Mouse (Mus musculus): ENCODE measurements around the gene Tpt1. TPM values are rescaled to one million over a fixed set of nuclear protein-coding genes. Genes with fewer than 3 reads are reported as not detected.
"Not testable (repeated sequence)": the region's sequence is repeated elsewhere in the genome, so short reads cannot be mapped to it uniquely, and the experiment has no call there.

The Tpt1 gene
- polyA plus RNA-seq, 1 experiment from 2014 or later: 849 TPM

- Histone ChIP-seq H3K9ac (peak overlapping the region; percentile 65), H3K4me2 (peak overlapping the region; percentile 38), H3K9me3 (peaks cover 9% of the 10 kb centered on the region; the same call in 1 of the 2 replicates), H3K27me3 (replicated peaks) (no peaks in the 10 kb centered on the region), H3K27ac (replicated peaks) (peak overlapping the region; percentile 96), H3K4me3 (no peak overlapping the region), H3K4me1 (peaks cover 24% of the 10 kb centered on the region), H3K36me3 (no peaks in the 10 kb centered on the region)
- ATAC-seq (ENCODE audit: extremely low read depth, insufficient number of reproducible peaks, low FRiP score, low TSS enrichment): peak; percentile 85
- 25% methylated on average over 7 of the region's 7 CpGs for WGBS
Observed at GRCm38 (mm10) chr14:75863549-75864409, 18.9 kb downstream of the Tpt1 start.

DNA sequence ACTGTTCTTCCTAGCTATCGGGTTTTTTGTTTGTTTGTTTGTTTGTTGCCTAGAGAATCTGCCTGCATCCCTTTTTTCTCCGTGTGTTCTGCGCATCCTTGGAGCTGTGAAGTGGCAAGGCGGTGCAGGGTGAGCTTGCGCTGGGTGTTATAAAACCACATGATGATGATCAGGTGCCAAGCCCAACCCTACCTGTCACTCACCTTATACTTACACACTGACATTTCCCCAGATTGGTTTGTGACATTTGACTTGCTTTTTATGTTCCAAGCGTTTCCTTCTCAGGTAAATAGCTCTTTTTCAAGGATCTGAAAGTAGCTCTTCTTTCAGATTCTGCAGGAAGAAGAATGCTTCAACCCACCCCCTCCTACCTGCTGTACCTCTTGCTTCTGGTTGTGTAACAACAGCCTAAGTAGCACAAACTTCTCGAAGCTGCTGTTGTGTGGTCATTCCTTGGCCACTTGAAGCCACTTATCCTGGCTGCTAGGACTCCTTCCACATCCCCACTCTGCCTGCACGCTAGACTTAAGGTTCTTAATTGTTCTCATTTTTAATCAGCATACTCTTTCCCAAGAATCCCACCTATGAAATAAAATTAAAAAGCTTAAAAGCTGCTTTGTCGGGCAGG is 21.9 kb downstream of the Tpt1 start:
- no peak overlapping the region for H3K4me3 ChIP-seq
- H3K36me3 ChIP-seq: no peaks in the 10 kb centered on the region
- peaks cover 9% of the 10 kb centered on the region; the same call in 1 of the 2 replicates for H3K9me3 ChIP-seq
- 79% methylated on average over 9 of the region's 9 CpGs for WGBS
- H3K4me1 ChIP-seq: peaks cover 28% of the 10 kb centered on the region
- no peak overlapping the region; the same call in 1 of the 2 replicates for H3K9ac ChIP-seq
- H3K4me2 ChIP-seq: no peak overlapping the region
- no peak for ATAC-seq (ENCODE audit: extremely low read depth, insufficient number of reproducible peaks, low FRiP score, low TSS enrichment)
- no peaks in the 10 kb centered on the region for H3K27me3 ChIP-seq (replicated peaks)
- no peak overlapping the region for H3K27ac ChIP-seq (replicated peaks)

- not testable (repeated sequence) for H3K27ac ChIP-seq (replicated peaks); H3K36me3 ChIP-seq; H3K9ac ChIP-seq; H3K9me3 ChIP-seq; H3K4me2 ChIP-seq; H3K27me3 ChIP-seq (replicated peaks); ATAC-seq (ENCODE audit: extremely low read depth, insufficient number of reproducible peaks, low FRiP score, low TSS enrichment); H3K4me3 ChIP-seq
- peaks cover 24% of the 10 kb centered on the region for H3K4me1 ChIP-seq
- 81% methylated on average over 3 of the region's 3 CpGs for WGBS
Observed at GRCm38 (mm10) chr14:75868028-75868427, 23.1 kb downstream of the Tpt1 start.

DNA sequence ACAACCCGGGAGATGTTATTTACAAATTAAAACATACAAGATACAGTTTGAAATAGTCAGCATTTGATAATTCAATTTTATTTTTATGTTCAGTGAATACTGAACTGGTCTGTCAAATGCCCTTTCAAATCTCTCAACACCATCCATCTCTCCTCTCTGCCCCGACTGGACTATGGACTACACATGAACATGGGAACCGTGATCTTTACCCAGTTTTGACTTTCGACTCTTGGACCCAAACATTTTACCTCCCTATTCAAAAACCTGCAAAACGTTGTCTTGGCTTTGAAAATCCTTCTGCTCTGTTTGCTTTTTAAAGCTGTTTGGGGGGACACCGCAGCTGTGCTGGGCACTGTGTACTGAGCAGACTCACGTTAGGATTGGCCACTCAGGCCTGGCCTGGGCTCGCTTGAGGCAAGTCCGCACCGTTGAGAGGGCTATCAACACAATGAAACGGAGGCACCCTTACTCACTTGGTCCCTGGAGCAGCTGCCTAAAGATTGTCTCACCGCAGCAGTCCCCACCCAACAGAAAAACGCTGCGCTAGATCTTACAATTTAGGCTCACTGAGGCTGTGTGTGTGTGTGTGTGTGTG is 25.0 kb downstream of the Tpt1 start:
- no peaks in the 10 kb centered on the region for H3K9me3 ChIP-seq
- no peak for ATAC-seq (ENCODE audit: extremely low read depth, insufficient number of reproducible peaks, low FRiP score, low TSS enrichment)
- no peak overlapping the region for H3K4me2 ChIP-seq
- H3K4me3 ChIP-seq: no peak overlapping the region
- H3K27me3 ChIP-seq (replicated peaks): no peaks in the 10 kb centered on the region
- H3K4me1 ChIP-seq: peaks cover 7% of the 10 kb centered on the region; the same call in 1 of the 2 replicates
- no peak overlapping the region for H3K27ac ChIP-seq (replicated peaks)
- no peaks in the 10 kb centered on the region for H3K36me3 ChIP-seq
- WGBS: 74% methylated on average over 14 of the region's 14 CpGs
- H3K9ac ChIP-seq: 0 out of 2 replicates have a peak overlapping the region, but pooled peaks have one; percentile 52

- no peaks in the 10 kb centered on the region for H3K9me3 ChIP-seq
Observed at GRCm38 (mm10) chr14:75870631-75871030, 25.7 kb downstream of the Tpt1 start.

DNA sequence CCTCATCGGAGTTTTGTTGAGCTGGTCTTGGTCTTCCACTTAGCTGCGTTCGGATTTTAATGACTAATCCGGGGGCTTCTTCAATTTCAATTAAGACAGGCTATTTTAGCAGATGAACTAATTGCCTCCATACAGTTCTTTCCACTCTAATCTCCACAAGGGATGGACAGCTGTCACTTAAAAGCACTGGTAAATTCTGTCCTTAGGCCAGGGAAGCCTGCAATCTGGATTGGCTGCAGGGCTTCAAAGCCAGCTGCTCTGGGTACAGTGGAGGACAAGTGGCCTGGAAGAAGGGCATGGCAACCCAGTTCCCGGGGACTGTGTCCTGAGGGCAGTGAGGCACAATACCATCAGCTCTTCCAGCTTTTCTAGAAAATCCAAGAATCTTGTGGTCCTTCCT is 26.2 kb downstream of the Tpt1 start:
- no peak for ATAC-seq (ENCODE audit: extremely low read depth, insufficient number of reproducible peaks, low FRiP score, low TSS enrichment)
- H3K36me3 ChIP-seq: no peaks in the 10 kb centered on the region
- H3K4me3 ChIP-seq: no peak overlapping the region
- 30% methylated on average over 2 of the region's 5 CpGs for WGBS
- 0 out of 2 replicates have a peak overlapping the region, but pooled peaks have one; percentile 19 for H3K9ac ChIP-seq
- no peak overlapping the region for H3K27ac ChIP-seq (replicated peaks)
- H3K27me3 ChIP-seq (replicated peaks): no peaks in the 10 kb centered on the region
- no peaks in the 10 kb centered on the region for H3K9me3 ChIP-seq
- H3K4me1 ChIP-seq: peaks cover 5% of the 10 kb centered on the region; the same call in 1 of the 2 replicates
- peak overlapping the region; percentile 41 for H3K4me2 ChIP-seq

More at GRCm38 (mm10) chr14:75870631-75871030, 25.7 kb downstream of the Tpt1 start:
- Histone ChIP-seq H3K36me3 (no peaks in the 10 kb centered on the region), H3K27ac (replicated peaks) (no peak overlapping the region), H3K9ac (peak overlapping the region; percentile 33; the same call in 1 of the 2 replicates), H3K4me2 (peak overlapping the region; percentile 51), H3K4me3 (peak overlapping the region; percentile 33), H3K4me1 (peaks cover 5% of the 10 kb centered on the region; the same call in 1 of the 2 replicates), H3K27me3 (replicated peaks) (no peaks in the 10 kb centered on the region)
- 14% methylated on average over 9 of the region's 10 CpGs for WGBS
- ATAC-seq (ENCODE audit: extremely low read depth, insufficient number of reproducible peaks, low FRiP score, low TSS enrichment): no peak

- Histone ChIP-seq H3K9ac (no peak overlapping the region), H3K9me3 (no peaks in the 10 kb centered on the region), H3K36me3 (no peaks in the 10 kb centered on the region), H3K27ac (replicated peaks) (no peak overlapping the region), H3K4me1 (peaks cover 9% of the 10 kb centered on the region; the same call in 1 of the 2 replicates), H3K27me3 (replicated peaks) (no peaks in the 10 kb centered on the region), H3K4me2 (no peak overlapping the region), H3K4me3 (no peak overlapping the region)
- no peak for ATAC-seq (ENCODE audit: extremely low read depth, insufficient number of reproducible peaks, low FRiP score, low TSS enrichment)
- WGBS: 87% methylated on average over 4 of the region's 4 CpGs
Observed at GRCm38 (mm10) chr14:75871750-75872149, 26.9 kb downstream of the Tpt1 start.

GRCm38 (mm10) chr14:75873612-75874011 is 28.7 kb downstream of the Tpt1 start:
- Histone ChIP-seq H3K27me3 (replicated peaks) (no peaks in the 10 kb centered on the region), H3K27ac (replicated peaks) (no peak overlapping the region), H3K4me1 (peaks cover 12% of the 10 kb centered on the region; the same call in 1 of the 2 replicates), H3K9me3 (no peaks in the 10 kb centered on the region), H3K36me3 (no peaks in the 10 kb centered on the region), H3K9ac (no peak overlapping the region), H3K4me3 (no peak overlapping the region), H3K4me2 (no peak overlapping the region)
- no peak for ATAC-seq (ENCODE audit: extremely low read depth, insufficient number of reproducible peaks, low FRiP score, low TSS enrichment)
- 65% methylated on average over 9 of the region's 9 CpGs for WGBS

GRCm38 (mm10) chr14:75876320-75877043 is 31.6 kb downstream of the Tpt1 start:
- Histone ChIP-seq H3K27ac (replicated peaks) (no peak overlapping the region), H3K36me3 (no peaks in the 10 kb centered on the region), H3K27me3 (replicated peaks) (no peaks in the 10 kb centered on the region), H3K4me2 (peak overlapping the region; percentile 53), H3K9me3 (no peaks in the 10 kb centered on the region), H3K9ac (peak overlapping the region; percentile 52; the same call in 1 of the 2 replicates), H3K4me1 (peaks cover 9% of the 10 kb centered on the region; the same call in 1 of the 2 replicates), H3K4me3 (peak overlapping the region; percentile 8; the same call in 1 of the 2 replicates)
- no peak for ATAC-seq (ENCODE audit: extremely low read depth, insufficient number of reproducible peaks, low FRiP score, low TSS enrichment)
- 18% methylated on average over 21 of the region's 21 CpGs for WGBS

DNA sequence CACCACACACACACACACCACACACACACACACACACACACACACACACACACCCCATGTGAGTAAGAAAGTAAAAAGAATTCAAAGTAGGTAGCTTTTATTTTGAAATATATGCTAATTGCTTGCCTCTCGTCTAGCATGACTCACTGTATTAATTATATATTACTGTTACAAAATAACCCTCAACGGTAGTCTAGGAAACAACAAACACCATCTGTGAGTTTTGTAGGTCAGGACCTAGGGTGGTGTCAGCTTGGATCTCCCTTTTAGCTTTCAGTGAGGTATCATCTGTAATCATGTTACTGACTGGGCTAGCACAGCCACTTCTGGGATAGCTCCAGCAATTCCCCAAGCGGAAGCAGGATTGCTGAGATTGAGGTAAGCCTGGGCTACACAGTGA is 32.4 kb downstream of the Tpt1 start:
- 81% methylated on average over 3 of the region's 3 CpGs for WGBS

More for the DNA sequence above, 32.4 kb downstream of the Tpt1 start:
- no peak overlapping the region for H3K9ac ChIP-seq
- no peaks in the 10 kb centered on the region for H3K36me3 ChIP-seq
- no peaks in the 10 kb centered on the region for H3K9me3 ChIP-seq
- peaks cover 16% of the 10 kb centered on the region for H3K4me1 ChIP-seq
- H3K27me3 ChIP-seq (replicated peaks): no peaks in the 10 kb centered on the region
- no peak overlapping the region for H3K27ac ChIP-seq (replicated peaks)
- no peak overlapping the region for H3K4me2 ChIP-seq
- H3K4me3 ChIP-seq: no peak overlapping the region
- no peak for ATAC-seq (ENCODE audit: extremely low read depth, insufficient number of reproducible peaks, low FRiP score, low TSS enrichment)

Measured in heart, embryonic 13.5 days (tissue).